Mouse (Mus musculus): ENCODE results near the gene Tmem176b. TPM values are rescaled to one million over a fixed set of nuclear protein-coding genes. Genes with fewer than 3 reads are reported as not detected.
"Not testable (repeated sequence)": the region's sequence is repeated elsewhere in the genome, so short reads cannot be mapped to it uniquely, and the experiment has no call there.

Gene Tmem176b
- total RNA-seq, 2 experiments from 2014 or later: 58.5 to 61.2 TPM

- no peak for DNase-seq (ENCODE audit: low spot score in 2 of 2)
These were observed 3.8 kb upstream of the Tmem176b start for GRCm38 (mm10) chr6:48845086-48845485.

- DNase-seq (ENCODE audit: low spot score in 2 of 2): no peak
These were observed 981 bp upstream of the Tmem176b start for GRCm38 (mm10) chr6:48842111-48842842.

GRCm38 (mm10) chr6:48840371-48840969 lies 826 bp downstream of the Tmem176b start, which contains the start of gene Tmem176a:
TSS of gene Tmem176a (plus strand) at chr6:48840919.
- DNase-seq (ENCODE audit: low spot score in 2 of 2): no peak

- no peak for DNase-seq (ENCODE audit: low spot score in 2 of 2)
These were observed 2.8 kb downstream of the Tmem176b start for GRCm38 (mm10) chr6:48838321-48839080.

- no peak for DNase-seq (ENCODE audit: low spot score in 2 of 2)
These were observed 3.8 kb downstream of the Tmem176b start for GRCm38 (mm10) chr6:48837516-48837915.

- DNase-seq (ENCODE audit: low spot score in 2 of 2): no peak
These were observed 5.2 kb downstream of the Tmem176b start for GRCm38 (mm10) chr6:48836146-48836545.

GRCm38 (mm10) chr6:48835241-48835640 lies 6.1 kb downstream of the Tmem176b start:
- DNase-seq (ENCODE audit: low spot score in 2 of 2): no peak

GRCm38 (mm10) chr6:48833515-48833914 lies 7.8 kb downstream of the Tmem176b start:
- DNase-seq (ENCODE audit: low spot score in 2 of 2): no peak

- DNase-seq (ENCODE audit: low spot score in 2 of 2): no peak
These were observed 8.9 kb downstream of the Tmem176b start for GRCm38 (mm10) chr6:48832426-48832825.

GRCm38 (mm10) chr6:48831141-48831540 lies 10.2 kb downstream of the Tmem176b start:
- no peak for DNase-seq (ENCODE audit: low spot score in 2 of 2)

- DNase-seq (ENCODE audit: low spot score in 2 of 2): no peak
These were observed 11.1 kb downstream of the Tmem176b start for GRCm38 (mm10) chr6:48830241-48830640.

GRCm38 (mm10) chr6:48829651-48830050 lies 11.6 kb downstream of the Tmem176b start:
- DNase-seq (ENCODE audit: low spot score in 2 of 2): no peak

- no peak for DNase-seq (ENCODE audit: low spot score in 2 of 2)
These were observed 12.3 kb downstream of the Tmem176b start for GRCm38 (mm10) chr6:48828976-48829375.

- DNase-seq (ENCODE audit: low spot score in 2 of 2): no peak
These were observed 16.3 kb downstream of the Tmem176b start for GRCm38 (mm10) chr6:48825016-48825415.

- DNase-seq (ENCODE audit: low spot score in 2 of 2): not testable (repeated sequence)
These were observed 19.1 kb downstream of the Tmem176b start for GRCm38 (mm10) chr6:48821991-48822785.

- peak; percentile 24 to 82 for DNase-seq (ENCODE audit: low spot score in 2 of 2)
These were observed 23.5 kb downstream of the Tmem176b start for GRCm38 (mm10) chr6:48817815-48818214.

- DNase-seq (ENCODE audit: low spot score in 2 of 2): no peak
These were observed 26.3 kb downstream of the Tmem176b start for GRCm38 (mm10) chr6:48815013-48815412.

GRCm38 (mm10) chr6:48809494-48810219 lies 31.6 kb downstream of the Tmem176b start:
- DNase-seq (ENCODE audit: low spot score in 2 of 2): no peak

GRCm38 (mm10) chr6:48806746-48807145 lies 34.5 kb downstream of the Tmem176b start:
- no peak for DNase-seq (ENCODE audit: low spot score in 2 of 2)

- DNase-seq (ENCODE audit: low spot score in 2 of 2): no peak
These were observed 37.0 kb downstream of the Tmem176b start for GRCm38 (mm10) chr6:48804346-48804745.

All from layer of hippocampus, adult 18-20 months (tissue).